Mouse (Mus musculus): ENCODE data around the gene Mcm6. TPM values are rescaled to one million over a fixed set of nuclear protein-coding genes. Genes with fewer than 3 reads are reported as not detected.

Gene Mcm6
- total RNA-seq, 2 experiments from 2014 or later, result 4.5 to 7.1 TPM

GRCm38 (mm10) chr1:128284157-128284690 is 75.2 kb downstream of the Mcm6 start:
- intact Hi-C loops (cut with DNase I), result no loop called here
- H3K4me3 ChIP-seq, result no peak overlapping the region
- no peak for TF ChIP-seq CTCF (IDR thresholded peaks at IDR 0.05)
- no peak for DNase-seq (ENCODE audit: extremely low spot score in 1 of 2, low spot score in 2 of 2)
- H3K27ac ChIP-seq, result no peak overlapping the region

DNA sequence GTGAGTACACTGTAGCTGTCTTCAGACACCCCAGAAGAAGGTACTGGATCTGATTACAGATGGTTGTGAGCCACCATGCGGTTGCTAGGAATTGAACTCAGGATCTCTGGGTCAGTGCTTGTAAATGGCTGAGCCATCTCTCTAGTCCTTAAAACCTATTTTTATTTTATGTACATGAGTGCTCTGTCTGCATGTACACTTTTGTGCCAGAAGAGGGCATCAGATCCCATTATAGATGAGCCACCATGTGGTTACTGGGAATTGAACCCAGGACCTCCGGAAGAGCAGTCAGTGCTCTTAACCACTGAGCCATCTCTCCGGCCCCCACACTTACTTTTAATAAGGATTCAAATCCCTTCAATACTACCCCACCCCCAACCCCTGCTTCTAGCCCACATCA is 76.5 kb downstream of the Mcm6 start:
- H3K27ac ChIP-seq, result no peak overlapping the region
- DNase-seq (ENCODE audit: extremely low spot score in 1 of 2, low spot score in 2 of 2), result no peak
- peak; percentile 24; the same call in 1 of the 2 replicates for TF ChIP-seq CTCF (IDR thresholded peaks at IDR 0.05)
- intact Hi-C loops (cut with DNase I), result loop anchor here (2.0 kb wide), 1 partner anchor 550 kb away; no protein-coding TSS in a partner anchor
- no peak overlapping the region for H3K4me3 ChIP-seq

- intact Hi-C loops (cut with DNase I), result loop anchor here (2.0 kb wide), 1 partner anchor 551 kb away; no protein-coding TSS in a partner anchor
- TF ChIP-seq CTCF (IDR thresholded peaks at IDR 0.05), result peak; percentile 41
Measured at GRCm38 (mm10) chr1:128281753-128282152, 77.7 kb downstream of the Mcm6 start.

More at GRCm38 (mm10) chr1:128281753-128282152, 77.7 kb downstream of the Mcm6 start:
- no peak overlapping the region for H3K27ac ChIP-seq
- DNase-seq (ENCODE audit: extremely low spot score in 1 of 2, low spot score in 2 of 2), result no peak
- no peak overlapping the region for H3K4me3 ChIP-seq

Other genes starting within 250 kb of the Mcm6 start
- 10 to 100 TPM; 46.2 to 46.5 TPM for gene Ubxn4, start 115.7 kb downstream of the Mcm6 start, total RNA-seq (2021)
- 1 to 10 TPM; 1.4 to 2.0 TPM for gene Lct, start 31.3 kb downstream of the Mcm6 start, total RNA-seq (2021)
- gene Dars, start 57.7 kb upstream of the Mcm6 start, total RNA-seq (2021), result 10 to 100 TPM; 48.9 to 49.6 TPM
- gene Cxcr4, start 232.6 kb upstream of the Mcm6 start, total RNA-seq (2021), result 1 to 10 TPM; 1.2 to 2.4 TPM

Data from left cerebral cortex, adult 2 months (tissue).